Mouse (Mus musculus) gastrocnemius, postnatal 10 days (tissue): ENCODE results near the gene Sbf1. TPM values are rescaled to one million over a fixed set of nuclear protein-coding genes. Genes with fewer than 3 reads are reported as not detected.

Source experiments
- DNase-seq: peaks from one replicate; pipeline ENCODE4 v3.0.0; 2021; ENCODE audit warnings: mixed read lengths
- microRNA-seq, 2 experiments: library from miRNA; unstranded; fragments of <30 nt; microRNA quantifications; one replicate each; pipeline ENCODE4 v1.2.0; 2021
- total RNA-seq, 2 experiments: library from RNA; stranded (reverse); gene quantifications; 2 replicates each; pipeline ENCODE4 v1.2.3; 2021

Sbf1 gene
- total RNA-seq, 2 experiments from 2014 or later, result 50.1 to 70.5 TPM

DNA sequence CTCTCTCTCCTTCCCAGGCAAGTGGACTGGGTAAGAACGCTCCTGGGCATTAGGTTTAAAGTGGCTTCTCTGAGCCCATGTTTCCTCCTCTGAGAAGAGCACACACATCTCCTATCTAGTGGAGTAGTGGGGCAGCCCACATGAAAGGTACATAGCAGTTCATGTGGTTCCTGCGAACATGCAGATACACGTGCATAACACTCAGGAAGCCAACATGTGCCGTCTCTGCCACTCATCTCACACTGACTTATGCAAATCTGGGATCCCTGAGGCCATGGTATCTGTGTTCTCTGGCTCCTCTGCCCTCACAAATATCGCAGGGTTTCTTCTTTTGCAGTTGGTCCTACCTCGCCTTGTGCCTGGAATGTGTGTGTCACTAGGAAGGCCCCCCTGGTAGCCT lies 32.6 kb downstream of the Sbf1 start:
- no peak for DNase-seq

DNA sequence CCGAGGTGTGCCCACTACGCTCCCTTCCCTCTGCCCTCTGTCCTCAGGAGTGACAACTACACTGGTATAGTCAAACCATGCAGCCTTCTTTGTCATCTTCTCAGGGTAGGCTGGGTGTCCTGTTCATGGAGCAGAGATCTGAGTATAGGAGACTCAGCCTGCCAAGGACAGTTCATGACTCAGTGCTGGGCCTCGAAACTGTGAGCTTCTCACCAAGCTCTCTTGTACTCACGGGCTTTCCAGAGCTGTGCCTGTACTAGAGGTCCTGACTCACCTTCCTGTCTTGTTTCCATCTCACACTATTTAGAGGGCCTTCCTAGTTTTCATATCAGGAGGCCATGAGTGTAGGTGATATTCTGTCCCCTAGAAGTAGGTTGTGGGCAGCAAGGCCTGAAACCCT lies 37.7 kb downstream of the Sbf1 start:
- DNase-seq, result no peak

DNA sequence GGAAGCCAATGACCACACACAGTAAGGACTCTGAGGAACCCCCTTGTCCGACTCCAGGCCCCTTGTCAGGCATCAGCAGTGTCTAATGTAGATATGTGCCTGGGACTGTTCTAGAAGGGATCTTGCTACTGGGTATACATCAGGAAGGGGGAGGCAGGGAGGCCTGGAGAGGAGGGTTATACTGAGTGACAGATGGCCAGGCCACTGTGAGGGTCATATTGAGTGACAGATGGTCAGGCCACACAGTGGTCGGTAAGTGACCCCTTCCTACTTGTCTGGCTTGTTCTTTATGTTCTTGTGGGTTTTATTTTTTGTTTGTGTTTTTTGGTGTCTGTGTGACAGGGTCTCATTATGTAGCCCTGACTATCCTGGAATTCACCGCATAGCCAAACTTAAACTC lies 39.6 kb downstream of the Sbf1 start:
- no peak for DNase-seq

DNA sequence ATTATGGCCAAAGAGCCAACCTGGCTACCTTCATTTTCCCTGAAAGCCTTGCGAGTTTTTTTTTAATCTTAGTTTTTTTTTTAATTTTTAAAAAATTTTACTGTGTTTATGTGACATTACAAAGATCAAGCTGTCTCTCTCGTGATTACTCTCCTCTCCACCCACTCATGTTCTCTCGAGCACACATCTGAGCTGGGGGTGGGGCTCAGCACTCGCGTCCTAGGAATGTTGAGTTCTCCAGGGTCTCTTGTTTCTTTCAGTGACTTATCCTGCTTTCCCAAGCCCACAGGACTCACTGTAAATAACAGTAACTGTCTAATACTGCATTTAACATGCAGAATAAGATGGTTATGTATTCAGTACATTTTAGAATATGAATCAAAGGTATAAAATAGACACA lies 50.6 kb downstream of the Sbf1 start:
- DNase-seq, result no peak

DNA sequence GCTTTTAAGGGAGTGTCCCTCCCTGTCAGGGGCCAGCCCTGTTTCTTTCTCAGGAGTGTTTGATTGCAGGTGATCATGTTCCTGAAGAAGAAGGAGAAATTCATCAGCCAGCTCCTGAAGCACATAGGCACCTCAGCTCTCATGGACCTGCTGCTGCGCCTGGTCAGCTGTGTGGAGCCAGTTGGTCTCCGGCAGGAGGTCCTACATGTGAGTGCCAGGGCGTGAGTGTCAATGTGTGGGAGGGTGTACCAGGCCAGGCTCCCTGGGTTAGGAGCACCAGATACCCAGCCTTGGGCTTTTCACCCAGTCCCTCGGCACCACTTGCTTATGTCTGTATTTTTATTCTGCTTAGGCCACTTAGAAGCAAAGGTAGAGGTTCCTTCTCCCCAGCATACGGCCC lies 56.1 kb downstream of the Sbf1 start:
- no peak for DNase-seq

DNA sequence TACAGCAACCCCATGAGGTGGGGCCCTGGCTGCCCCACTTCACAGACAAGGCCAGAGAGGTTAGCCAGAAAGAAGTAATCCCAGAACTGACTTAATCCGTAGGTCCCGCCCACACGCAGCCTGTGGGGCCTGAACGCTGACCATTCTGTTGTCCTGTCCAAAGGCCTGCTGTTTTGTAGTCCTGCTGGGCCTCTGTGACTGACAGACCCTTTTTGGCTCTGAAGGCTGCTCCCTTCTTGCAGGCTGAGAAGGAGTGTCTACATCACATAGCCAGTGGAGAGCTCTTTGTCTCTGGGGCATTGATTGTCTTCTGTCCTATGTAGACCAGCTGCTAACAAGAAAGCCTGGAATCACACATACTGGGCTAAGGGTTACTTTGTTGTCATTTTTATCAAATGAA lies 59.8 kb downstream of the Sbf1 start:
- DNase-seq, result no peak

DNA sequence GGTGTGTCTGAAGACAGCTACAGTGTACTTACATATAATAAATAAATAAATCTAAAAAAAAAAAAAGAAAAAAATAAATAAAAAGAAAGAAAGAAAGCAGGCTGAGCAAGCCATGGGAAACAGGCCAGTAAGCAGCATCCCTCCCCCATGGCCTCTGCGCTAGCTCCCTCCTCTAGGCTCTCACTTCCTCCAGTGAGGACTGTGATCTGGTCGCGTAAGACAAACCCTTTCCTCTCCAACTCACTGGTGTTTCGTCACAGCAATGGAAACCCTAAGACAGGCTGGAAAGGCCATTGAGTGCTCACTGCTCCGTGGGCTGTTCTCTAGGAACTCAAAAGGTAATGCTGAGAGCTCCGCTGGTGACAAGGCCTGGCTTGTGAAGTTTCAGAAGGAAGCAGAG lies 66.0 kb downstream of the Sbf1 start:
- no peak for DNase-seq

DNA sequence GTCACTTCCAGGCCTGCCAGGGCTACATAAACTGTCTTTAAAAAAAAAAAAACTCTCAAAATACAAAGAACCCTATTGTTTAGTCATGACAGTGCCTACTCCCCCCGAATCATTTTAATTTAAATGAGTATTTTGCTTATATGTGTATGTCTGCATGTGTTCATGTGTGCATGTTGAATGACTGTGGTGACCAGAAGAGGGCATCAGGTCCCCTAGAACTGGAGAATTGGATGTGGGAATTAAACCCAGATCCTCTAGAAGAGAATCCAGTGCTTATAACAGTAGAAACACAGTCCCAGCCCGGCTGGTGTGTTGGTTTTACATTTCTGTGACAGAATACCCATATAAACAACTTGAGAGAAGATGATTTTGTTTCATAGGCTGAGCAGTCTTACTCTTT lies 74.1 kb downstream of the Sbf1 start:
- no peak for DNase-seq

DNA sequence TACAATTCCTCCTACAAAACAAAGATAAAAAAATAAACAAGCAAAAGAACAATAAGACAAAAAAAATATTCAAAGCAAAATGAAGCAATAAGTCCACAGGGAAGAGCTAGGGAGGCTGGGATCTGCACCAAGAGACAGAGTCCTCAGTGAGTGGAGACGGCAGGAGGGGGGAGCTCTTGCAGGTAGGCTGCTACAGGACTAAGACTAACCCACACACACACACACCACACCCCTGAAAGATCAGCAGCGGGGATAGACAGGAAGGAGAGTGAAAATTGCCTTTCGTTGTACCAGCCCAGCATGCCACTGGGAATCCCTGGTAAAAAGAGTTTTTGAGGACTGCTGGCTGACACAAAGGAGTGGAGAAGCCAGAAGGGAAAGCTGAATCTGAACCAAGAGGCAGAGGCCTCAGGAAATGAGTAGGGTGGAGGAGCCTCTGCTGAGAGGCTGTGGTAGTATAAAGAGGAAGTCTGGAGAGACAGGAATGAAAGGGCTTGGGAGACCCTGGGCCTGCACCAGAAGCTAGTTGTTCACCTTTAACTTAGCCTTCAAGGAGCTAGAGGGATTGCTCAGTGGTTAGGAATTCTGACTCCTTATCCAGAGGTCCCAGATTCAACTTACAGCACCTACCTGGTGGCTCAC lies 75.2 kb downstream of the Sbf1 start:
- DNase-seq, result no peak

Small RNAs within 50 kb of the gene (microRNA-seq; reads per million reads assigned to microRNA genes)
- 0.50 to 0.95 reads per million in 2 experiments for gene Mir6959

Other genes with a start within 250 kb of the Sbf1 start
- 10 to 100 TPM; 24.9 to 28.1 TPM for gene Trabd, start 240.2 kb downstream of the Sbf1 start, total RNA-seq
- 10 to 100 TPM in 1 of 2 experiments, 1 to 10 TPM in 1; 9.1 to 10.1 TPM for gene Selenoo, start 226.2 kb downstream of the Sbf1 start, total RNA-seq
- gene Tubgcp6, start 192.2 kb downstream of the Sbf1 start, total RNA-seq, result 10 to 100 TPM in 1 of 2 experiments, 1 to 10 TPM in 1; 8.4 to 11.0 TPM
- gene Hdac10, start 186.6 kb downstream of the Sbf1 start, total RNA-seq, result 10 to 100 TPM in 1 of 2 experiments, 1 to 10 TPM in 1; 7.6 to 10.6 TPM
- gene Mapk12, start 174.6 kb downstream of the Sbf1 start, total RNA-seq, result 10 to 100 TPM; 76.0 to 77.1 TPM
- gene Mapk11, start 165.7 kb downstream of the Sbf1 start, total RNA-seq, result 1 to 10 TPM; 2.1 to 3.0 TPM
- gene Plxnb2, start 134.5 kb downstream of the Sbf1 start, total RNA-seq, result 10 to 100 TPM; 28.9 to 43.0 TPM
- gene Dennd6b, start 118.8 kb downstream of the Sbf1 start, total RNA-seq, result 1 to 10 TPM; 4.5 to 7.0 TPM
- 10 to 100 TPM; 60.1 to 61.9 TPM for gene Ppp6r2, start 103.8 kb downstream of the Sbf1 start, total RNA-seq
- gene Adm2, start 7.4 kb upstream of the Sbf1 start, total RNA-seq, result not detected
- gene Miox, start 19.1 kb upstream of the Sbf1 start, total RNA-seq, result not detected
- gene Lmf2, start 40.3 kb upstream of the Sbf1 start, total RNA-seq, result 10 to 100 TPM; 22.4 to 25.5 TPM
- 10 to 100 TPM; 50.5 to 55.8 TPM for gene Ncaph2, start 40.4 kb upstream of the Sbf1 start, total RNA-seq
- gene Sco2, start 58.5 kb upstream of the Sbf1 start, total RNA-seq, result 10 to 100 TPM; 14.2 to 14.6 TPM
- under 1 TPM; 0.38 to 0.50 TPM for gene Tymp, start 61.7 kb upstream of the Sbf1 start, total RNA-seq
- 1 to 10 TPM in 1 of 2 experiments, under 1 TPM in 1; 0.68 to 1.6 TPM for gene Odf3b, start 64.0 kb upstream of the Sbf1 start, total RNA-seq
- gene Klhdc7b, start 69.6 kb upstream of the Sbf1 start, total RNA-seq, result not detected
- not detected for gene Syce3, start 95.2 kb upstream of the Sbf1 start, total RNA-seq
- gene Cpt1b, start 110.6 kb upstream of the Sbf1 start, total RNA-seq, result 100 to 1,000 TPM; 204 to 222 TPM
- under 1 TPM; 0.38 to 0.88 TPM for gene C730034F03Rik, start 114.3 kb upstream of the Sbf1 start, total RNA-seq
- gene Gm44502, start 114.4 kb upstream of the Sbf1 start, total RNA-seq, result under 1 TPM; 0.66 to 0.81 TPM
- 10 to 100 TPM; 21.4 to 40.0 TPM for gene Chkb, start 114.6 kb upstream of the Sbf1 start, total RNA-seq
- under 1 TPM; 0.23 to 0.26 TPM for gene Mapk8ip2, start 138.6 kb upstream of the Sbf1 start, total RNA-seq
- 10 to 100 TPM in 1 of 2 experiments, 1 to 10 TPM in 1; 6.5 to 11.0 TPM for gene Arsa, start 162.1 kb upstream of the Sbf1 start, total RNA-seq
- 10 to 100 TPM; 24.8 to 36.1 TPM for gene Shank3, start 184.3 kb upstream of the Sbf1 start, total RNA-seq